Mouse (Mus musculus) gastrocnemius, postnatal 36 days (tissue): ENCODE results near the gene Ren1. TPM values are rescaled to one million over a fixed set of nuclear protein-coding genes. Genes with fewer than 3 reads are reported as not detected.

ENCODE experiments used
- DNase-seq, 2 experiments: peaks; one replicate each; pipeline ENCODE4 v3.0.0; 2022
- intact Hi-C: fragments of 180-260 bp; cut with DNase I; formaldehyde crosslinking; loops from one replicate; pipeline ENCODE4 v1.15.1; 2025
- total RNA-seq, 2 experiments: library from RNA; stranded (reverse); gene quantifications; 2 replicates each; pipeline ENCODE4 v1.2.3; 2021

Gene Ren1
- total RNA-seq, 2 experiments from 2014 or later: not detected

- intact Hi-C loops: no loop called here
- DNase-seq: no peak
These were observed 21.1 kb downstream of the Ren1 start for GRCm38 (mm10) chr1:133371431-133371830.

GRCm38 (mm10) chr1:133372113-133372512, 21.8 kb downstream of the Ren1 start:
- intact Hi-C loops: no loop called here
- no peak for DNase-seq

GRCm38 (mm10) chr1:133375696-133376346, 25.5 kb downstream of the Ren1 start:
- intact Hi-C loops: no loop called here
- DNase-seq: no peak

GRCm38 (mm10) chr1:133377547-133377946, 27.2 kb downstream of the Ren1 start:
- DNase-seq: no peak
- intact Hi-C loops: no loop called here

GRCm38 (mm10) chr1:133379254-133379985, 29.1 kb downstream of the Ren1 start:
- no peak for DNase-seq
- intact Hi-C loops: no loop called here

GRCm38 (mm10) chr1:133379986-133380320, 29.6 kb downstream of the Ren1 start:
- DNase-seq: no peak
- intact Hi-C loops: loop anchor here (2.0 to 10.0 kb wide), 2 partner anchors 231 to 335 kb away; partner anchors contain the start of gene Snrpe

GRCm38 (mm10) chr1:133380347-133381065, 30.2 kb downstream of the Ren1 start:
- intact Hi-C loops: loop anchor here (2.0 to 10.0 kb wide), 2 partner anchors 230 to 334 kb away; partner anchors contain the start of gene Snrpe

GRCm38 (mm10) chr1:133382008-133382407, 31.7 kb downstream of the Ren1 start:
- intact Hi-C loops: loop anchor here (10.0 kb wide), 1 partner anchor 333 kb away; no protein-coding TSS in a partner anchor
- no peak for DNase-seq

More at GRCm38 (mm10) chr1:133380347-133381065, 30.2 kb downstream of the Ren1 start:
- DNase-seq: no peak

GRCm38 (mm10) chr1:133382552-133383155, 32.3 kb downstream of the Ren1 start:
- intact Hi-C loops: loop anchor here (10.0 kb wide), 1 partner anchor 332 kb away; no protein-coding TSS in a partner anchor
- no peak for DNase-seq

GRCm38 (mm10) chr1:133383157-133383783, 33.0 kb downstream of the Ren1 start:
- intact Hi-C loops: loop anchor here (10.0 kb wide), 1 partner anchor 332 kb away; no protein-coding TSS in a partner anchor

GRCm38 (mm10) chr1:133385506-133385905, 35.2 kb downstream of the Ren1 start:
- intact Hi-C loops: loop anchor here (10.0 kb wide), 1 partner anchor 329 kb away; no protein-coding TSS in a partner anchor
- DNase-seq: peak; percentile 64 to 65

More at GRCm38 (mm10) chr1:133383157-133383783, 33.0 kb downstream of the Ren1 start:
- no peak for DNase-seq

GRCm38 (mm10) chr1:133386209-133386608, 35.9 kb downstream of the Ren1 start:
- no peak for DNase-seq
- intact Hi-C loops: loop anchor here (10.0 kb wide), 1 partner anchor 329 kb away; no protein-coding TSS in a partner anchor

GRCm38 (mm10) chr1:133387539-133388268, 37.4 kb downstream of the Ren1 start:
- intact Hi-C loops: loop anchor here (10.0 kb wide), 1 partner anchor 327 kb away; no protein-coding TSS in a partner anchor
- no peak for DNase-seq

- DNase-seq: no peak
- intact Hi-C loops: no loop called here
These were observed 44.4 kb downstream of the Ren1 start for GRCm38 (mm10) chr1:133394702-133395101.

GRCm38 (mm10) chr1:133396693-133397092, 46.4 kb downstream of the Ren1 start:
- intact Hi-C loops: no loop called here
- no peak for DNase-seq

- intact Hi-C loops: no loop called here
These were observed 46.8 kb downstream of the Ren1 start for GRCm38 (mm10) chr1:133397094-133397482.

GRCm38 (mm10) chr1:133397483-133398237, 47.4 kb downstream of the Ren1 start:
- intact Hi-C loops: no loop called here
- DNase-seq: no peak

More at GRCm38 (mm10) chr1:133397094-133397482, 46.8 kb downstream of the Ren1 start:
- DNase-seq: no peak

GRCm38 (mm10) chr1:133400014-133400725, 49.9 kb downstream of the Ren1 start:
- intact Hi-C loops: no loop called here

More at GRCm38 (mm10) chr1:133400014-133400725, 49.9 kb downstream of the Ren1 start:
- no peak for DNase-seq
